In genomic region chr2:162927918-162928585, GRCm38 (mm10) we compare ENCODE assay signal across 29 mouse cellular contexts. TPM values are rescaled to one million over a fixed set of nuclear protein-coding genes. Genes with fewer than 3 reads are reported as not detected.
A peak's percentile ranks its signal among the peaks of the same experiment; 100 is the strongest.
DNase-seq lines count a peak whose midpoint lies in the region; ATAC-seq and TF ChIP-seq lines count a peak whose summit lies in the region.
"Had no signal": no experiment of that assay in that cellular context is flagged by ENCODE, and none has a peak within 500 bp of the region (broad histone marks: within the 10 kb centered on the region; RNA-seq: fewer than 3 reads in every experiment).

No protein-coding gene starts in this region.

- H3K9ac ChIP-seq in forebrain, embryonic 11.5 days (ENCODE audit: low read length): no peak overlapping the region
- H3K9ac ChIP-seq in forebrain, embryonic 14.5 days (ENCODE audit: low read length): no peak overlapping the region
- no peak overlapping the region for H3K9ac ChIP-seq in MEL (ENCODE audit: control insufficient read depth, low read depth, low read length, poor library complexity, severe bottlenecking)
- peak overlapping the region; percentile 13; the same call in 1 of the 2 replicates for H3K9ac ChIP-seq in liver, embryonic 14.5 days (replicated peaks)
- H3K9ac ChIP-seq: forebrain, embryonic 15.5 days; heart, embryonic 13.5 days; hindbrain, embryonic 14.5 days had no signal

- peak in 1 of 2 experiments; percentile 36; a peak in 1 of 4 replicates for TF ChIP-seq EP300 in MEL (IDR thresholded peaks at IDR 0.05; ENCODE audit: low read depth in 1 of 2, low read length in 2 of 2)
- TF ChIP-seq EP300 in liver, embryonic 14.5 days (IDR thresholded peaks at IDR 0.05; ENCODE audit: low read depth): no peak

- no peak overlapping the region for H3K27ac ChIP-seq in forebrain, embryonic 11.5 days (ENCODE audit: low read depth, low read length)
- no peak overlapping the region for H3K27ac ChIP-seq in forebrain, embryonic 14.5 days (ENCODE audit: low read depth, low read length)
- H3K27ac ChIP-seq in MEL (ENCODE audit: control insufficient read depth, low read depth, low read length): no peak overlapping the region
- no peak overlapping the region for H3K27ac ChIP-seq in liver, embryonic 14.5 days
- H3K27ac ChIP-seq: forebrain, embryonic 10.5 days; forebrain, embryonic 15.5 days; heart, adult 2 months; heart, embryonic 10.5 days; heart, embryonic 13.5 days; hindbrain, embryonic 14.5 days had no signal

- H3K4me3 ChIP-seq in forebrain, embryonic 11.5 days (ENCODE audit: low read depth, low read length): no peak overlapping the region
- no peak overlapping the region for H3K4me3 ChIP-seq in forebrain, embryonic 14.5 days (ENCODE audit: low read depth, low read length)
- H3K4me3 ChIP-seq in E14TG2a.4 (replicated peaks; ENCODE audit: low read length): peak overlapping the region; percentile 61
- H3K4me3 ChIP-seq in MEL (ENCODE audit: control insufficient read depth in 1 of 2, insufficient read depth in 1 of 2, low read depth in 2 of 2, low read length in 2 of 2): no peak overlapping the region
- no peak overlapping the region for H3K4me3 ChIP-seq in liver, embryonic 14.5 days (ENCODE audit: insufficient read depth in 1 of 2, low read depth in 2 of 2, low read length in 2 of 2)
- H3K4me3 ChIP-seq: forebrain, embryonic 10.5 days; forebrain, embryonic 15.5 days; heart, adult 2 months; heart, embryonic 10.5 days; heart, embryonic 13.5 days had no signal

- no peak for ATAC-seq in forebrain, embryonic 11.5 days (replicated peaks; ENCODE audit: low FRiP score)
- no peak for ATAC-seq in forebrain, embryonic 14.5 days
- ATAC-seq in liver, embryonic 14.5 days (ENCODE audit: insufficient read depth): no peak
- ATAC-seq: activated CD4-positive, CD25-positive, alpha-beta regulatory T cell, adult 4 months; forebrain, embryonic 15.5 days; Patski had no signal

- no peak for TF ChIP-seq POLR2A in MEL (IDR thresholded peaks at IDR 0.05; ENCODE audit: control insufficient read depth in 1 of 2, insufficient read depth in 1 of 2, low read depth in 1 of 2, low read length in 2 of 2, poor library complexity in 1 of 2)

- WGBS in forebrain, embryonic 11.5 days: 75% methylated on average over 3 of the region's 3 CpGs
- WGBS in forebrain, embryonic 14.5 days: 63% methylated on average over 3 of the region's 3 CpGs
- WGBS in liver, embryonic 14.5 days (ENCODE audit: insufficient replicate concordance): 35% methylated on average over 3 of the region's 3 CpGs

- no peak overlapping the region for H3K4me2 ChIP-seq in forebrain, embryonic 11.5 days (ENCODE audit: low read depth, low read length, severe bottlenecking)
- H3K4me2 ChIP-seq in forebrain, embryonic 14.5 days (ENCODE audit: low read length): no peak overlapping the region
- no peak overlapping the region for H3K4me2 ChIP-seq in liver, embryonic 14.5 days (ENCODE audit: low read depth)
- H3K4me2 ChIP-seq: forebrain, embryonic 15.5 days; heart, embryonic 13.5 days; hindbrain, embryonic 14.5 days had no signal

- no peaks in the 10 kb centered on the region for H3K27me3 ChIP-seq in forebrain, embryonic 11.5 days (ENCODE audit: control insufficient read depth, insufficient read depth, low read length)
- H3K27me3 ChIP-seq in forebrain, embryonic 14.5 days (replicated peaks; ENCODE audit: control insufficient read depth, insufficient read depth, low read length): no peaks in the 10 kb centered on the region
- H3K27me3 ChIP-seq in E14TG2a.4 (ENCODE audit: insufficient read depth, low read length): no peaks in the 10 kb centered on the region
- no peaks in the 10 kb centered on the region for H3K27me3 ChIP-seq in MEL (ENCODE audit: control insufficient read depth in 1 of 2, insufficient read depth in 2 of 2, low read length in 2 of 2)
- no peaks in the 10 kb centered on the region; the same call in 1 of the 2 replicates for H3K27me3 ChIP-seq in liver, embryonic 14.5 days (ENCODE audit: control insufficient read depth, insufficient read depth, low read length)
- H3K27me3 ChIP-seq: forebrain, embryonic 15.5 days; heart, embryonic 13.5 days; Patski had no signal

- peaks cover 18% of the 10 kb centered on the region for H3K79me2 ChIP-seq in MEL (ENCODE audit: control insufficient read depth, insufficient read depth, low read length, poor library complexity)

- TF ChIP-seq RAD21 in MEL (IDR thresholded peaks at IDR 0.05; ENCODE audit: low read depth, low read length): no peak

- H3K9me3 ChIP-seq in forebrain, embryonic 11.5 days (ENCODE audit: control insufficient read depth, low read length): no peaks in the 10 kb centered on the region
- H3K9me3 ChIP-seq in forebrain, embryonic 14.5 days (replicated peaks; ENCODE audit: control insufficient read depth, low read length): no peaks in the 10 kb centered on the region
- H3K9me3 ChIP-seq in E14TG2a.4 (ENCODE audit: low read length): no peaks in the 10 kb centered on the region
- H3K9me3 ChIP-seq in MEL (replicated peaks; ENCODE audit: insufficient read depth, low read length): no peaks in the 10 kb centered on the region
- H3K9me3 ChIP-seq in liver, embryonic 14.5 days (ENCODE audit: control insufficient read depth, low read length): no peaks in the 10 kb centered on the region
- H3K9me3 ChIP-seq: forebrain, embryonic 10.5 days; forebrain, embryonic 15.5 days; heart, embryonic 10.5 days; heart, embryonic 13.5 days had no signal

- 0 out of 2 replicates have a peak, but pooled peaks cover 3% of the 10 kb centered on the region for H3K4me1 ChIP-seq in forebrain, embryonic 11.5 days (replicated peaks; ENCODE audit: control insufficient read depth, insufficient read depth, low read length)
- H3K4me1 ChIP-seq in forebrain, embryonic 14.5 days (ENCODE audit: control insufficient read depth, insufficient read depth, low read length): peaks cover 9% of the 10 kb centered on the region
- peaks cover 56% of the 10 kb centered on the region for H3K4me1 ChIP-seq in E14TG2a.4 (replicated peaks; ENCODE audit: low read depth, low read length)
- H3K4me1 ChIP-seq in MEL (ENCODE audit: control insufficient read depth in 1 of 2, insufficient read depth in 2 of 2, low read length in 2 of 2): peaks cover 0 to 18% of the 10 kb centered on the region in 2 experiments
- peaks cover 4 to 17% of the 10 kb centered on the region in 2 experiments for H3K4me1 ChIP-seq in liver, embryonic 14.5 days (replicated peaks; ENCODE audit: control insufficient read depth in 2 of 2, insufficient read depth in 2 of 2, low read length in 1 of 2)

- H3K36me3 ChIP-seq in forebrain, embryonic 11.5 days (ENCODE audit: control insufficient read depth, insufficient read depth, low read length): no peaks in the 10 kb centered on the region
- peaks cover 4% of the 10 kb centered on the region; the same call in 1 of the 2 replicates for H3K36me3 ChIP-seq in forebrain, embryonic 14.5 days (ENCODE audit: control insufficient read depth, insufficient read depth, low read length)
- H3K36me3 ChIP-seq in E14TG2a.4 (ENCODE audit: insufficient read depth, low read length) (peaks cover 6% of the 10 kb centered on the region), MEL (ENCODE audit: control insufficient read depth in 1 of 2, insufficient read depth in 2 of 2, low read length in 2 of 2) (peaks cover 4 to 9% of the 10 kb centered on the region in 2 experiments)
- peaks cover 6% of the 10 kb centered on the region for H3K36me3 ChIP-seq in liver, embryonic 14.5 days (replicated peaks; ENCODE audit: control insufficient read depth, insufficient read depth, low read depth)

- no peak for TF ChIP-seq CTCF in E14TG2a.4 (conservative IDR thresholded peaks at IDR 0.05; ENCODE audit: low read length)
- no peak for TF ChIP-seq CTCF in MEL (IDR thresholded peaks at IDR 0.05 in 2 of 3, conservative IDR thresholded peaks at IDR 0.05 in 1 of 3; ENCODE audit: control insufficient read depth in 1 of 3, insufficient read depth in 1 of 3, low read depth in 2 of 3, low read length in 3 of 3, poor library complexity in 1 of 3, severe bottlenecking in 1 of 3)
- TF ChIP-seq CTCF in liver, embryonic 14.5 days (IDR thresholded peaks at IDR 0.05; ENCODE audit: low read depth): no peak

- peak; percentile 25 for DNase-seq in forebrain, embryonic 11.5 days (ENCODE audit: low spot score)
- no peak for DNase-seq in forebrain, embryonic 14.5 days (ENCODE audit: low spot score)
- DNase-seq in MEL (ENCODE audit: low read depth, low spot score): peak; percentile 67
- DNase-seq in liver, embryonic 14.5 days (ENCODE audit: low read depth in 3 of 3, low spot score in 3 of 3): no peak
- DNase-seq in right cerebral cortex, postnatal 4 days: no peak
- no peak for DNase-seq in yolk sac, embryonic 10.5 days (ENCODE audit: low spot score)
- no peak for DNase-seq in gastrocnemius, postnatal 36 days
- DNase-seq: adrenal gland, postnatal 10 days; adrenal gland, postnatal 36 days; cerebellum, adult 18-20 months; cerebellum, adult 9-10 months; cerebellum, postnatal 14 days; gastrocnemius, postnatal 25 days; heart, adult 2 months; heart, postnatal 14 days; heart, postnatal 4 days had no signal

- intact Hi-C loops in gastrocnemius, postnatal 36 days (cut with DNase I): loop anchor here (5.0 to 10.0 kb wide), 3 partner anchors 167 to 467 kb away; partner anchors contain the start of gene Jph2

RNA-seq across cellular contexts. Expression of gene Srsf6, which starts 3.3 kb away (rescaled TPM):
- polyA plus RNA-seq in forebrain, embryonic 11.5 days (2014; fragmentation: Nextera tagmentation; extraction: Ambion mirVana): 297 and 311 TPM in 2 replicates
- polyA plus RNA-seq in forebrain, embryonic 14.5 days (2014; fragmentation: Nextera tagmentation; extraction: Ambion mirVana): 149 and 173 TPM in 2 replicates
- total RNA-seq in MEL (2012; rRNA removed): 155 and 173 TPM in 2 replicates
- 100 to 1,000 TPM in 1 of 2 experiments, 10 to 100 TPM in 1; 69.2 to 284 TPM for polyA plus RNA-seq in MEL (2012; ENCODE audit: insufficient read depth in 1 of 2, insufficient read length in 2 of 2, low read depth in 1 of 2, low replicate concordance in 2 of 2, missing spikeins in 1 of 2)
- polyA plus RNA-seq in liver, embryonic 14.5 days (2012; rRNA removed): 72.5 and 113 TPM in 2 replicates
- 80.4 and 94.3 TPM in 2 replicates for polyA plus RNA-seq in liver, embryonic 14.5 days (2014; fragmentation: Nextera tagmentation; extraction: Ambion mirVana)
- total RNA-seq in gastrocnemius, postnatal 36 days (2021): 10 to 100 TPM; 35.8 to 46.8 TPM

RNA-seq across cellular contexts. Expression of gene L3mbtl1, which starts 15.2 kb away (rescaled TPM):
- polyA plus RNA-seq in forebrain, embryonic 11.5 days (2014; fragmentation: Nextera tagmentation; extraction: Ambion mirVana): 0.16 and 0.21 TPM in 2 replicates
- 0.11 and 0.70 TPM in 2 replicates for polyA plus RNA-seq in forebrain, embryonic 14.5 days (2014; fragmentation: Nextera tagmentation; extraction: Ambion mirVana)
- 0.04 and 0.20 TPM in 2 replicates for total RNA-seq in MEL (2012; rRNA removed)
- polyA plus RNA-seq in MEL (2012; ENCODE audit: insufficient read depth in 1 of 2, insufficient read length in 2 of 2, low read depth in 1 of 2, low replicate concordance in 2 of 2, missing spikeins in 1 of 2): under 1 TPM in 1 of 2 experiments, not detected in 1; 0.31 TPM
- polyA plus RNA-seq in liver, embryonic 14.5 days (2012; rRNA removed): 0.08 and 0.32 TPM in 2 replicates
- 0.04 TPM in 1 of 2 replicates, not detected in the other for polyA plus RNA-seq in liver, embryonic 14.5 days (2014; fragmentation: Nextera tagmentation; extraction: Ambion mirVana)
- total RNA-seq in gastrocnemius, postnatal 36 days (2021): not detected
- total RNA-seq: adrenal gland, postnatal 36 days; gastrocnemius, adult 8-10 months; granulocyte monocyte progenitor cell, adult 5-6 weeks; heart, postnatal 4 days had no signal

RNA-seq across cellular contexts. Expression of gene Sgk2, which starts 59.1 kb away (rescaled TPM):
- polyA plus RNA-seq in forebrain, embryonic 11.5 days (2014; fragmentation: Nextera tagmentation; extraction: Ambion mirVana): not detected in 2 replicates
- polyA plus RNA-seq in forebrain, embryonic 14.5 days (2014; fragmentation: Nextera tagmentation; extraction: Ambion mirVana): not detected in 2 replicates
- not detected in 2 replicates for total RNA-seq in MEL (2012; rRNA removed)
- polyA plus RNA-seq in MEL (2012; ENCODE audit: insufficient read depth in 1 of 2, insufficient read length in 2 of 2, low read depth in 1 of 2, low replicate concordance in 2 of 2, missing spikeins in 1 of 2): not detected
- polyA plus RNA-seq in liver, embryonic 14.5 days (2012; rRNA removed): 1.9 and 2.1 TPM in 2 replicates
- 3.6 and 4.0 TPM in 2 replicates for polyA plus RNA-seq in liver, embryonic 14.5 days (2014; fragmentation: Nextera tagmentation; extraction: Ambion mirVana)
- not detected for total RNA-seq in gastrocnemius, postnatal 36 days (2021)
- total RNA-seq: gastrocnemius, adult 8-10 months; gastrocnemius, postnatal 25 days; granulocyte monocyte progenitor cell, adult 5-6 weeks; heart, adult 2 months; heart, postnatal 4 days had no signal
- polyA plus RNA-seq: embryonic facial prominence, embryonic 11.5 days; embryonic facial prominence, embryonic 14.5 days; forebrain, embryonic 10.5 days; forebrain, embryonic 15.5 days; heart, adult 2 months; heart, embryonic 13.5 days; hindbrain, embryonic 11.5 days had no signal

Comparison
In these comparisons a context has a peak if more than half of its experiments do, and no peak if none do; other contexts are left out.
1. DNase-seq: peak in forebrain, embryonic 11.5 days (single experiment) and MEL (single experiment); none in forebrain, embryonic 14.5 days (single experiment), liver, embryonic 14.5 days (0 of 3), right cerebral cortex, postnatal 4 days (single experiment), yolk sac, embryonic 10.5 days (single experiment) and gastrocnemius, postnatal 36 days (0 of 2).